Mouse (Mus musculus) heart, embryonic 15.5 days (tissue): ENCODE results near the gene Hspb11. TPM values are rescaled to one million over a fixed set of nuclear protein-coding genes. Genes with fewer than 3 reads are reported as not detected.

ENCODE experiments used
- ATAC-seq: fragments of 200-750 bp; cut with Nextera tagmentation; replicated peaks from 2 replicates; pipeline ENCODE4 v1.8.0; 2017; ENCODE audit warnings: low read depth, moderate TSS enrichment; ENCODE audit not compliant: insufficient number of reproducible peaks, insufficient read depth, low FRiP score
- H3K27ac ChIP-seq: fragments of 300-500 bp; sonication (generic); 2 replicates; pipeline ENCODE4 v1.5.1; 2015; ENCODE audit warnings: mild to moderate bottlenecking, inconsistent platforms
- H3K27me3 ChIP-seq: fragments of 300-500 bp; sonication (generic); 2 replicates; pipeline ENCODE4 v1.6.1; 2015; ENCODE audit warnings: inconsistent platforms
- H3K36me3 ChIP-seq: fragments of 300-500 bp; sonication (generic); 2 replicates; pipeline ENCODE4 v1.6.1; 2015; ENCODE audit warnings: mild to moderate bottlenecking, inconsistent platforms
- H3K4me1 ChIP-seq: fragments of 300-500 bp; sonication (generic); replicated peaks from 2 replicates; pipeline ENCODE4 v1.6.1; 2015; ENCODE audit warnings: inconsistent platforms
- H3K4me2 ChIP-seq: fragments of 300-500 bp; sonication (generic); 2 replicates; pipeline ENCODE4 v1.6.1; 2015; ENCODE audit warnings: inconsistent platforms, mild to moderate bottlenecking, moderate library complexity
- H3K4me3 ChIP-seq: fragments of 300-500 bp; sonication (generic); 2 replicates; pipeline ENCODE4 v1.5.1; 2015; ENCODE audit warnings: mild to moderate bottlenecking, inconsistent platforms
- H3K9ac ChIP-seq: fragments of 300-500 bp; sonication (generic); 2 replicates; pipeline ENCODE4 v1.6.1; 2015; ENCODE audit warnings: mild to moderate bottlenecking, inconsistent platforms
- H3K9me3 ChIP-seq: fragments of 300-500 bp; sonication (generic); replicated peaks from 2 replicates; pipeline ENCODE4 v1.6.1; 2016; ENCODE audit warnings: inconsistent platforms
- WGBS: fragments of 180-500 bp; shearing (Covaris S2); methylation state at CpG from one replicate; pipeline ENCODE4 v1.1.7; 2015; ENCODE audit warnings: mixed read lengths; 5-methylcytosine and 5-hydroxymethylcytosine counted together
- polyA plus RNA-seq: library from polyadenylated mRNA; unstranded; fragments of >200 nt; fragmentation: Nextera tagmentation; extraction: Ambion mirVana; gene quantifications from 2 replicates; pipeline ENCODE4 v1.2.1, GENCODE M21; 2015

Gene Hspb11
- polyA plus RNA-seq, 1 experiment from 2014 or later, result 40.2 TPM

DNA sequence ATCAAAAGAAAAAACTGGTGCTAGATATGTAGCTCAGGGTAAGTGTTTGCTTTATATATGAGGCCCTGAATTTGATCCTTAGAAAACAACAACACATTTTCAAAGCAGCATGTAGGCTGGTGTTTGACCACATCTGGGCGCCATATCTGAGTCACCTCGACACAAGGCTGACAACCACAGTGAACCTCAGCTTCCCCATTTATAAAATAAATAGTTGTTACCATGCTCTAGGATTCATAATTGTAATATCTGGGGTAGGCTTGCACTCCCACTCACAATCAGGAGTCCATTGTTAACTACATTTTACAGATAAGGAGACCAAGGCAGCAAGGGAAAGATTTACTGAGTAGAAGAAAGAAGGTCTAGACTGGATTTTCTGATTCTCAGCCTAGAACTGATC, 27.1 kb upstream of the Hspb11 start:
- Histone ChIP-seq H3K4me1 (no peaks in the 10 kb centered on the region), H3K4me2 (no peak overlapping the region), H3K9me3 (no peaks in the 10 kb centered on the region), H3K4me3 (no peak overlapping the region), H3K36me3 (no peaks in the 10 kb centered on the region), H3K27me3 (no peaks in the 10 kb centered on the region; the same call in 1 of the 2 replicates), H3K9ac (no peak overlapping the region), H3K27ac (no peak overlapping the region)
- ATAC-seq, result no peak
- 78% methylated on average over 2 of the region's 2 CpGs for WGBS

- H3K9ac ChIP-seq, result no peak overlapping the region
- peaks cover 43% of the 10 kb centered on the region for H3K36me3 ChIP-seq
- no peaks in the 10 kb centered on the region for H3K4me1 ChIP-seq
- 26% methylated on average over 3 of the region's 3 CpGs for WGBS
- no peaks in the 10 kb centered on the region for H3K27me3 ChIP-seq
- no peak for ATAC-seq
- no peak overlapping the region for H3K27ac ChIP-seq
- no peaks in the 10 kb centered on the region for H3K9me3 ChIP-seq
- no peak overlapping the region for H3K4me3 ChIP-seq
- H3K4me2 ChIP-seq, result no peak overlapping the region
These were observed 21.2 kb upstream of the Hspb11 start for GRCm38 (mm10) chr4:107232219-107232618.

GRCm38 (mm10) chr4:107238253-107238652, 15.1 kb upstream of the Hspb11 start:
- Histone ChIP-seq H3K27ac (no peak overlapping the region), H3K4me3 (no peak overlapping the region), H3K9me3 (no peaks in the 10 kb centered on the region), H3K9ac (no peak overlapping the region), H3K4me1 (no peaks in the 10 kb centered on the region), H3K27me3 (no peaks in the 10 kb centered on the region), H3K36me3 (peaks cover 68% of the 10 kb centered on the region), H3K4me2 (no peak overlapping the region)
- WGBS, result 80% methylated on average over 2 of the region's 2 CpGs
- ATAC-seq, result no peak

GRCm38 (mm10) chr4:107240196-107240595, 13.2 kb upstream of the Hspb11 start:
- Histone ChIP-seq H3K4me1 (peaks cover 15% of the 10 kb centered on the region), H3K27ac (no peak overlapping the region), H3K27me3 (no peaks in the 10 kb centered on the region), H3K9ac (no peak overlapping the region), H3K4me3 (no peak overlapping the region), H3K4me2 (no peak overlapping the region), H3K36me3 (peaks cover 48% of the 10 kb centered on the region), H3K9me3 (no peaks in the 10 kb centered on the region)
- no peak for ATAC-seq
- WGBS, result 95% methylated on average over 6 of the region's 6 CpGs

DNA sequence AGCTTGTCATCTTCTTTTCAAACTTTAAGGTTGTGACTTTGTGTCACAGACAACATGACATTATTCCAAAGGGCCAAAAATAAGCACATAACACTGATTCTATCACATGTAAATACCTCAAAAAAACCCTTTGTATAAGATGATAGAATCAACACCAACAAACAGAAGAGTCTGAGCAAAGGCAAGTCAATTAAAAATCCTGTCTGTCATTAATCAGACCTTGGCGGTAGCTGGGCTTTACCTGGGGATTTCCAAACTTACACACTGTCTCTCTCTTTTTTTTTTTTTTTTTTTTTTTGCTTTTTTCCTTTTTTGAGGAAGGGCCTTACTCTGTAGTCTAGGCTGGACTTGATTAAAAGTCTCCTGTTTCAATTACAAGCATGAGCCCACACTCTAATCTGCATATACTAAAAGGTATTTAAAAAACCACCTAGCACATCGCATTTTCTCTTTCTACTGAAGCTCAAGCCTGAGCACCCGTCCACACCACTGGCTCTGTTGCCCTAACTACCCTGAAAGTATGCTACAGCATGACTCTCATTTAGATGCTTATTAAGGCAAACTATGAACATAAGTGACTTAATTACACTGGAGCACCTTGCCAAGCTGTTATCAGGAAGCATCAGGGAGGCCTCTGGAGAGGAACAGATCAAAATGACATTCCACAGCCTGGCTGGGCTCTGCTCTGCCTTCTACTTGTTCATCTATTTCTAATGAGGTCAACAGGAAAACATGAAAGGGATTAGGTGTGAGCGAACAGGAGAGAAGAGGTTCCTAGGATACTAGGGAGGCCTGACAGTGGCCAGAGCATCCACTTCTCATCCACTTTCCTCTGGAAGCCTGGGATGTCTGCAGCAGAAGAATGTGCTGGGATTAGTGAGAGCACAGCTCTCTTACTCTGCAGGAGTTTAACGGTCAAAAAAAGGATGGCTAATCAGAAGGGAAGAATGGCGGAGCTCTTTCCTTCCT, 9.7 kb upstream of the Hspb11 start:
- ATAC-seq, result no peak
- no peak overlapping the region for H3K27ac ChIP-seq
- H3K9ac ChIP-seq, result no peak overlapping the region
- H3K4me2 ChIP-seq, result no peak overlapping the region
- H3K27me3 ChIP-seq, result no peaks in the 10 kb centered on the region
- H3K4me3 ChIP-seq, result no peak overlapping the region
- peaks cover 29% of the 10 kb centered on the region for H3K36me3 ChIP-seq
- 49% methylated on average over 6 of the region's 6 CpGs for WGBS
- no peaks in the 10 kb centered on the region for H3K9me3 ChIP-seq
- H3K4me1 ChIP-seq, result peaks cover 42% of the 10 kb centered on the region

GRCm38 (mm10) chr4:107245368-107245767, 8.0 kb upstream of the Hspb11 start:
- Histone ChIP-seq H3K9ac (no peak overlapping the region), H3K9me3 (no peaks in the 10 kb centered on the region), H3K4me2 (no peak overlapping the region), H3K4me1 (peaks cover 58% of the 10 kb centered on the region), H3K27me3 (no peaks in the 10 kb centered on the region), H3K36me3 (peaks cover 14% of the 10 kb centered on the region), H3K27ac (peak overlapping the region; percentile 55), H3K4me3 (no peak overlapping the region)
- ATAC-seq, result 0 out of 2 replicates have a peak, but pooled peaks have one; percentile 33
- WGBS, result 56% methylated on average over 2 of the region's 2 CpGs

DNA sequence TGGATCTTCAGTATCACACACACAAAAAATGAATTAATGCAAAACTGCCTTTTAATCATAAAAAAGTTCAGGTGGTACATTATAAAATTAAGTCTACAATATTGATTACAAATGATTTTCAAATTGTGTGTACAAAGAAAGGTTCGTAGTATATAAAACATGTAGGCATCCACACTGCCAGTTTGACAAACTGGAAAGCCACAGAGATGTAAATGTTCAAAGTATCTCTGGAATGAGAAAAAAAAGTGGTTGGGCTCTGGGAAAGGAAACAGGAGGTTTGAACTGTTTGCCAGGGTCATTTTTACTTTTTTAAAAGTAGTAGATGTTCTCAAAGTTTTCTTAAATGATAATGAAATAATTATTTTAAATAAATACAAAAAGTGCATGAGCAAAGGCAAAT, 7.4 kb upstream of the Hspb11 start:
- Histone ChIP-seq H3K9me3 (no peaks in the 10 kb centered on the region), H3K4me1 (peaks cover 61% of the 10 kb centered on the region), H3K4me3 (no peak overlapping the region), H3K9ac (no peak overlapping the region), H3K36me3 (peaks cover 9% of the 10 kb centered on the region), H3K4me2 (no peak overlapping the region), H3K27me3 (no peaks in the 10 kb centered on the region), H3K27ac (peak overlapping the region; percentile 55)
- WGBS, result 23% methylated on average over 1 of the region's 1 CpGs
- no peak for ATAC-seq

- Histone ChIP-seq H3K4me3 (no peak overlapping the region), H3K36me3 (no peaks in the 10 kb centered on the region), H3K4me1 (peaks cover 67% of the 10 kb centered on the region), H3K9me3 (no peaks in the 10 kb centered on the region), H3K27ac (peak overlapping the region; percentile 55; the same call in 1 of the 2 replicates), H3K9ac (no peak overlapping the region), H3K4me2 (no peak overlapping the region), H3K27me3 (no peaks in the 10 kb centered on the region)
- 62% methylated on average over 9 of the region's 9 CpGs for WGBS
- ATAC-seq, result no peak
These were observed 6.3 kb upstream of the Hspb11 start for GRCm38 (mm10) chr4:107247110-107247509.

- 75% methylated on average over 3 of the region's 3 CpGs for WGBS
- H3K9me3 ChIP-seq, result no peaks in the 10 kb centered on the region
These were observed 5.3 kb upstream of the Hspb11 start for GRCm38 (mm10) chr4:107248061-107248460.

GRCm38 (mm10) chr4:107249471-107249870, 3.9 kb upstream of the Hspb11 start:
- H3K27ac ChIP-seq, result 0 out of 2 replicates have a peak overlapping the region, but pooled peaks have one; percentile 32
- no peaks in the 10 kb centered on the region for H3K27me3 ChIP-seq

More at GRCm38 (mm10) chr4:107248061-107248460, 5.3 kb upstream of the Hspb11 start:
- peaks cover 72% of the 10 kb centered on the region for H3K4me1 ChIP-seq
- ATAC-seq, result no peak
- no peak overlapping the region for H3K9ac ChIP-seq
- no peak overlapping the region for H3K4me3 ChIP-seq
- H3K4me2 ChIP-seq, result no peak overlapping the region
- H3K36me3 ChIP-seq, result no peaks in the 10 kb centered on the region
- H3K27ac ChIP-seq, result peak overlapping the region; percentile 27; the same call in 1 of the 2 replicates
- no peaks in the 10 kb centered on the region for H3K27me3 ChIP-seq

GRCm38 (mm10) chr4:107250494-107250893, 2.9 kb upstream of the Hspb11 start:
- Histone ChIP-seq H3K27me3 (no peaks in the 10 kb centered on the region), H3K4me1 (peaks cover 59% of the 10 kb centered on the region), H3K9me3 (no peaks in the 10 kb centered on the region), H3K4me2 (no peak overlapping the region), H3K36me3 (no peaks in the 10 kb centered on the region), H3K9ac (no peak overlapping the region), H3K4me3 (no peak overlapping the region), H3K27ac (no peak overlapping the region)
- no peak for ATAC-seq
- 19% methylated on average over 4 of the region's 4 CpGs for WGBS

More at GRCm38 (mm10) chr4:107249471-107249870, 3.9 kb upstream of the Hspb11 start:
- Histone ChIP-seq H3K4me1 (peaks cover 67% of the 10 kb centered on the region), H3K4me2 (no peak overlapping the region), H3K9ac (no peak overlapping the region), H3K9me3 (no peaks in the 10 kb centered on the region), H3K36me3 (no peaks in the 10 kb centered on the region), H3K4me3 (no peak overlapping the region)
- no peak for ATAC-seq
- 24% methylated on average over 2 of the region's 2 CpGs for WGBS
